Mouse (Mus musculus) brown adipose tissue, adult 24 weeks (tissue): ENCODE measurements around the gene Dnah7a. TPM values are rescaled to one million over a fixed set of nuclear protein-coding genes. Genes with fewer than 3 reads are reported as not detected.
"Not testable (repeated sequence)": the region's sequence is repeated elsewhere in the genome, so short reads cannot be mapped to it uniquely, and the experiment has no call there.

ENCODE experiments used
- H3K27ac ChIP-seq: fragments of 200-500 bp; replicated peaks from 2 replicates; pipeline ENCODE4 v1.5.1; 2012; ENCODE audit warnings: low read depth, mild to moderate bottlenecking, low read length
- H3K4me1 ChIP-seq: fragments of 200-500 bp; 2 replicates; pipeline ENCODE4 v1.6.1; 2012; ENCODE audit warnings: low read length, mixed read lengths; ENCODE audit not compliant: control insufficient read depth, insufficient read depth, insufficient read length
- H3K4me3 ChIP-seq: fragments of 200-500 bp; 2 replicates; pipeline ENCODE4 v1.5.1; 2012; ENCODE audit warnings: low read depth, mild to moderate bottlenecking, low read length, moderate library complexity; ENCODE audit not compliant: insufficient read depth
- polyA plus RNA-seq: library from polyadenylated mRNA; stranded (reverse); fragments of >200 nt; gene quantifications from 2 replicates; pipeline ENCODE4 v1.2.4, GENCODE M21; 2012; ENCODE audit not compliant: missing spikeins, insufficient read depth, insufficient read length

Dnah7a gene
- polyA plus RNA-seq, 1 experiment, result not detected

GRCm38 (mm10) chr1:53547018-53547417, 159.6 kb downstream of the Dnah7a start:
- not testable (repeated sequence) for H3K4me3 ChIP-seq, H3K27ac ChIP-seq, H3K4me1 ChIP-seq

GRCm38 (mm10) chr1:53538356-53538755, 168.2 kb downstream of the Dnah7a start:
- H3K27ac ChIP-seq, H3K4me3 ChIP-seq, H3K4me1 ChIP-seq: not testable (repeated sequence)

- not testable (repeated sequence) for H3K27ac ChIP-seq, H3K4me3 ChIP-seq
Measured at GRCm38 (mm10) chr1:53534826-53535225, 171.8 kb downstream of the Dnah7a start.

GRCm38 (mm10) chr1:53526021-53526420, 180.6 kb downstream of the Dnah7a start:
- not testable (repeated sequence) for H3K4me3 ChIP-seq, H3K27ac ChIP-seq, H3K4me1 ChIP-seq

More at GRCm38 (mm10) chr1:53534826-53535225, 171.8 kb downstream of the Dnah7a start:
- H3K4me1 ChIP-seq, result not testable (repeated sequence)

- no peaks in the 10 kb centered on the region for H3K4me1 ChIP-seq
- H3K4me3 ChIP-seq, result no peak overlapping the region
- no peak overlapping the region for H3K27ac ChIP-seq
Measured at GRCm38 (mm10) chr1:53473699-53474098, 232.9 kb downstream of the Dnah7a start.

- not testable (repeated sequence) for H3K27ac ChIP-seq
Measured at GRCm38 (mm10) chr1:53472084-53472483, 234.5 kb downstream of the Dnah7a start.

GRCm38 (mm10) chr1:53467325-53467670, 239.3 kb downstream of the Dnah7a start:
- Histone ChIP-seq H3K4me3 (no peak overlapping the region), H3K4me1 (no peaks in the 10 kb centered on the region), H3K27ac (no peak overlapping the region)

More at GRCm38 (mm10) chr1:53472084-53472483, 234.5 kb downstream of the Dnah7a start:
- H3K4me1 ChIP-seq, H3K4me3 ChIP-seq: not testable (repeated sequence)

- not testable (repeated sequence) for H3K27ac ChIP-seq, H3K4me3 ChIP-seq
Measured at GRCm38 (mm10) chr1:53466524-53467324, 239.9 kb downstream of the Dnah7a start.

GRCm38 (mm10) chr1:53439173-53439572, 267.4 kb downstream of the Dnah7a start:
- not testable (repeated sequence) for H3K4me1 ChIP-seq, H3K4me3 ChIP-seq, H3K27ac ChIP-seq

More at GRCm38 (mm10) chr1:53466524-53467324, 239.9 kb downstream of the Dnah7a start:
- H3K4me1 ChIP-seq, result not testable (repeated sequence)

- H3K4me1 ChIP-seq, H3K4me3 ChIP-seq, H3K27ac ChIP-seq: not testable (repeated sequence)
Measured at GRCm38 (mm10) chr1:53432433-53432832, 274.2 kb downstream of the Dnah7a start.

GRCm38 (mm10) chr1:53405803-53406325, 300.7 kb downstream of the Dnah7a start:
- Histone ChIP-seq H3K4me1 (no peaks in the 10 kb centered on the region), H3K27ac (no peak overlapping the region), H3K4me3 (no peak overlapping the region)

GRCm38 (mm10) chr1:53393936-53394760, 312.4 kb downstream of the Dnah7a start:
- not testable (repeated sequence) for H3K4me3 ChIP-seq, H3K27ac ChIP-seq, H3K4me1 ChIP-seq

GRCm38 (mm10) chr1:53388762-53389161, 317.8 kb downstream of the Dnah7a start:
- no peaks in the 10 kb centered on the region for H3K4me1 ChIP-seq
- no peak overlapping the region for H3K27ac ChIP-seq
- H3K4me3 ChIP-seq, result no peak overlapping the region

GRCm38 (mm10) chr1:53384085-53384688, 322.4 kb downstream of the Dnah7a start:
- Histone ChIP-seq H3K4me3 (no peak overlapping the region), H3K4me1 (no peaks in the 10 kb centered on the region), H3K27ac (no peak overlapping the region)

- H3K4me3 ChIP-seq, result no peak overlapping the region
- H3K27ac ChIP-seq, result no peak overlapping the region
- no peaks in the 10 kb centered on the region for H3K4me1 ChIP-seq
Measured at GRCm38 (mm10) chr1:53377731-53378130, 328.9 kb downstream of the Dnah7a start.
